Mouse (Mus musculus): ENCODE measurements around the gene Stard9.

- TF ChIP-seq CTCF (IDR thresholded peaks at IDR 0.05; ENCODE audit: borderline replicate concordance, control insufficient read depth, extremely low read depth, insufficient read depth, low read length, poor library complexity) (no peak), POLR2A (IDR thresholded peaks at IDR 0.05; ENCODE audit: control insufficient read depth, extremely low read depth, insufficient read depth, low read length, poor library complexity) (no peak)
Observed at GRCm38 (mm10) chr2:120662766-120663165, 33.8 kb downstream of the Stard9 start.

All from thymus, adult 2 months (tissue).